Mouse (Mus musculus) midbrain, postnatal 0 days (tissue): ENCODE results near the gene Nes. TPM values are rescaled to one million over a fixed set of nuclear protein-coding genes. Genes with fewer than 3 reads are reported as not detected.

Source experiments
- ATAC-seq: fragments of 200-750 bp; cut with Nextera tagmentation; 2 replicates; pipeline ENCODE4 v1.8.0; 2017; ENCODE audit warnings: moderate number of reproducible peaks, mild to moderate bottlenecking, moderate TSS enrichment, moderate library complexity; ENCODE audit not compliant: low FRiP score
- DNase-seq: peaks from one replicate; pipeline ENCODE4 v3.0.0-alpha.2; 2015; ENCODE audit warnings: low spot score
- H3K27ac ChIP-seq: fragments of 300-500 bp; sonication (generic); 2 replicates; pipeline ENCODE4 v1.5.1; 2014; ENCODE audit warnings: low read depth, mild to moderate bottlenecking, low read length, mixed read lengths
- H3K27me3 ChIP-seq: fragments of 300-500 bp; sonication (generic); 2 replicates; pipeline ENCODE4 v1.6.1; 2014; ENCODE audit warnings: low read length, control low read depth, mixed read lengths; ENCODE audit not compliant: insufficient read depth
- H3K36me3 ChIP-seq: fragments of 300-500 bp; sonication (generic); 2 replicates; pipeline ENCODE4 v1.6.1; 2014; ENCODE audit warnings: low read length, control low read depth, mixed read lengths; ENCODE audit not compliant: insufficient read depth
- H3K4me1 ChIP-seq: fragments of 300-500 bp; sonication (generic); 2 replicates; pipeline ENCODE4 v1.6.1; 2014; ENCODE audit warnings: mild to moderate bottlenecking, control low read depth, antibody characterized with exemption, low read length, mixed read lengths; ENCODE audit not compliant: insufficient read depth
- H3K4me2 ChIP-seq: fragments of 300-500 bp; sonication (generic); 2 replicates; pipeline ENCODE4 v1.6.1; 2014; ENCODE audit warnings: low read depth, mild to moderate bottlenecking, low read length, mixed read lengths; ENCODE audit not compliant: poor library complexity, severe bottlenecking
- H3K4me3 ChIP-seq: fragments of 300-500 bp; sonication (generic); 2 replicates; pipeline ENCODE4 v1.5.1; 2014; ENCODE audit warnings: low read depth, mild to moderate bottlenecking, low read length, moderate library complexity
- H3K9ac ChIP-seq: fragments of 300-500 bp; sonication (generic); replicated peaks from 2 replicates; pipeline ENCODE4 v1.6.1; 2014; ENCODE audit warnings: mild to moderate bottlenecking, low read length, moderate library complexity, mixed read lengths; ENCODE audit not compliant: poor library complexity, severe bottlenecking
- H3K9me3 ChIP-seq: fragments of 300-500 bp; sonication (generic); 2 replicates; pipeline ENCODE4 v1.6.1; 2016; ENCODE audit warnings: low read length, control low read depth
- CTCF ChIP-seq: IDR thresholded peaks from 2 replicates; pipeline ENCODE4 v1.5.1; 2016; ENCODE audit warnings: antibody characterized with exemption, mild to moderate bottlenecking
- WGBS: fragments of 180-500 bp; shearing (Covaris S2); extraction: QIAGEN DNeasy Blood & Tissue Kit; methylation state at CpG from one replicate; pipeline ENCODE4 v1.1.7; 2014; 5-methylcytosine and 5-hydroxymethylcytosine counted together
- polyA plus RNA-seq: library from polyadenylated mRNA; unstranded; fragments of >200 nt; fragmentation: Nextera tagmentation; extraction: Ambion mirVana; gene quantifications from 2 replicates; pipeline ENCODE4 v1.2.1, GENCODE M21; 2015
- total RNA-seq: library from RNA; depleted of rRNA; stranded (reverse); fragments of >200 nt; gene quantifications from 2 replicates; pipeline ENCODE4 v1.2.3, GENCODE M21; 2014

Gene Nes
- total and polyA plus RNA-seq, 2 experiments from 2014 or later: 8.8 to 22.4 TPM

DNA sequence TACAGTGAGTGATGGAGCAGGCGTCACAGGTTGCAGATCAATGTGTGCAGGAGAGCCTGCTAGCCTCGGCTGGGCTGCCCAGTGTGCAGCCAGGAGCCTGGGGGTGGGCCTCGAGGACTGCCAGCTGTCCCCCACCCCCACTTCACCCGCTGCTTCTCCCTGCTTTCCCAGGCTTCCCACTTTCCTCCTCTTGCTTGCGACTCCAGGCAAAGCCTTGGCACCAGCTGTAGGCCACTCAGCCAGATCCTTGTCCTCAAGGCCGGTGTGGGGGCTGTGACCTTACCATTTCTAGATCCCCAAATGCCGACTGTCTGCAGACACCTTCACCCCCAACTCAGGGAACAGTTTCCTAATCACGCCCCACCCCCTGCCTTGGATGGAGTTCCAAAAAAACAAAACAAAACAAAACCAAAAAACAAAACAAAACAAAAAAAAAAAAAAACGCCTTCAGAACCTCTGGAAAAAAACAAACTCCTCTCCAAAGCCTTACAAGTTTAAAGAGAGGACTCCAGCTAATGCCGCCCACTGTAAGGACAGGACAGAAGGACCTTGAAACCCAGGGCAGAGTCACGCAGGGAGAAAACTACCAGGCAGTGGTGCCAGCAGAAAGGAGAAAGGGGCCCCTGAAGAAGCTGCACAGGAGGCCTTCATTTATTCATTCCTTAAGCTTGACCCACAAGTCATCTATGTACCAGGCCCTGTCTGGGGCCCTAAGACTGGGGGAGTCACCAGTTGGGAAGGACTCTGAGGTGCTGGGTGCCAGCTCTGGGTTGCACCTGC, 30.1 kb downstream of the Nes start:
- Histone ChIP-seq H3K36me3 (no peaks in the 10 kb centered on the region), H3K4me1 (peaks cover 24% of the 10 kb centered on the region), H3K9me3 (no peaks in the 10 kb centered on the region), H3K4me2 (peak overlapping the region; percentile 92), H3K27ac (peak overlapping the region; percentile 65), H3K27me3 (peaks cover 58% of the 10 kb centered on the region), H3K4me3 (peak overlapping the region; percentile 45), H3K9ac (no peak overlapping the region)
- ATAC-seq: no peak
- DNase-seq: peak; percentile 35
- 17% methylated on average over 11 of the region's 11 CpGs for WGBS
- no peak for TF ChIP-seq CTCF

DNA sequence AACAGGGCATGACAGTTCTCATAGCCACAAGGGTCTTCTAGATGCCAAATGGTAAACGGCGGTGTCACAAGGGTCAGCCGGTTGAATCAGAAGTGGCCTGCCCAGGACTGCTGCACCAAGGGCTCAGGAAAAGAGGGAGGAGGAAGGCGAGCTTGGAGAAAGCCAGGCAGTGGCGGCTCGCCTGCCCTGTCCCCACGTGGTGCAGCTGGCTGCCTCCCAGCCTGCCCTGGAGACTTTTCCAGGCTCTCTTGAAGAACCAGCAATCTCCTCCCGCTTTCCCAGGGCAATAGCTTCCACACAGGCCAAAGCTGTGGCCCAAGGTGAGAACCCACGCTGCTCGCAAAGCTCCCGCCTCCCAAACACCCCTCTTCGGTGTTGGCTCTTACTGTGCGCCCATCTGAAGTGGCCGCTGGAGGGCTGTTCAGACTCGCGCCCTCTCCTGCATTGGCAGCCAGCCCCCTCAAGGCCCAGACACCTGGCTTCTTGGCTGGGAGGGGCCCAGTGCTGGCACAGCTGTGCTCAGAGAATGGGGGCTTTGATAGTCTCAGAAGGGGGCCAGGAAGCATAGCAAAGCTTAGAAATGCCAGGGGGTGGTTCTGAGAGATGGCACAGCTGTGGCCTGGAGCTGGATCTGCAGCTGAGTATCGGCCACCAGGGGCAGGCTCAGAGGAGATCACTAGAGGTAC, 31.6 kb downstream of the Nes start:
- 2% methylated on average over 17 of the region's 17 CpGs for WGBS
- ATAC-seq: peak; percentile 13
- H3K27ac ChIP-seq: peak overlapping the region; percentile 55
- no peak overlapping the region for H3K9ac ChIP-seq
- peak overlapping the region; percentile 28 for H3K4me2 ChIP-seq
- TF ChIP-seq CTCF: peak; percentile 47
- no peaks in the 10 kb centered on the region for H3K36me3 ChIP-seq
- H3K27me3 ChIP-seq: peaks cover 45% of the 10 kb centered on the region
- peak; percentile 75 for DNase-seq
- H3K4me3 ChIP-seq: no peak overlapping the region
- H3K9me3 ChIP-seq: no peaks in the 10 kb centered on the region
- peaks cover 16% of the 10 kb centered on the region for H3K4me1 ChIP-seq

DNA sequence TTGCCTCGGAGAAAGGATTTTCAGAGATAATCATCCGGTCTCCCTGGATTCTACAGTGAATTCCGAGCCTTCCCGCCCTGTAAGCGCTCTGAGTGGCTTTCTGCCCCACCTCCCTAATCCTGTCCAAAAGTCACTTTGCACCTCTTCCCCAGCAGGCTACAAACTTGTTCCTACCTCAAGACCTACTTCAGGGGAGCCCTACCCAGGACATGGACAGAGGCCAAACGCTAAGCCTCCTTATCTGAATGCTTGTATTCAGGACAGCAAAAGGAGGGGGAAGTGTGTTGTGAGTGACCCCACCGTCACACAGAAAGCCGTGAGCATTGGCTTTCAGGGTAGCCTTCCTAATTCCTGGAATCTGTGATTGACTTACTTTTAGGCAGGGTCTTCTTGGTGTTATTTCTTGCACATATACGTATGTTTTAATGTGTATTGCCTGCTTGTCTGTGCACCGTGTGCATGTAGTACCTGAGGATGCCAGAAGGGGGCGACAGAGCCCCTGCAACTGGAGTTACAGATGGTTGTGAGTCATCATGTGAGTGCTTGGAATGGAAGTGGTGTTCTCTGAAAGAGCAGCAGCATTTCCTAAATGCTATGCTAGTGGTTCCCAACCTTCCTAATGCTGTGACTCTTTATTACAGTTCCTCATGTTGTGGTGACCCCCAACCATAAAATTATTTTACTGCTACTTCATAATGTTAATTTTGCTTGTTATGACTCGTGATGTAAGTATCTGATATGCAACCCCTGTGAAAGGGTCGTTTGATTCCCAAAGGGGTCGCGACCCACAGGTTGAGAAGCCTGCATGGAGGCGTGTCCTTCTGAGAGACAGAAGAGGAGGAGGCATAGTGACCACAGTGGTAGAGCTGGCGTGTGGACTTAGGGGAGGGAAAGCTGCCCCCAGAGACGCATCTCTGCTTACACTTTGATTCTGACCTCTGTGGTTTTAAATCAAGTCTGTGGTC, 35.2 kb downstream of the Nes start:
- ATAC-seq: no peak
- Histone ChIP-seq H3K27me3 (peaks cover 17% of the 10 kb centered on the region), H3K9ac (no peak overlapping the region), H3K4me2 (no peak overlapping the region), H3K36me3 (no peaks in the 10 kb centered on the region), H3K4me3 (no peak overlapping the region), H3K4me1 (peaks cover 9% of the 10 kb centered on the region; the same call in 1 of the 2 replicates), H3K27ac (no peak overlapping the region), H3K9me3 (no peaks in the 10 kb centered on the region)
- no peak for DNase-seq
- 81% methylated on average over 18 of the region's 18 CpGs for WGBS
- TF ChIP-seq CTCF: peak; percentile 61

DNA sequence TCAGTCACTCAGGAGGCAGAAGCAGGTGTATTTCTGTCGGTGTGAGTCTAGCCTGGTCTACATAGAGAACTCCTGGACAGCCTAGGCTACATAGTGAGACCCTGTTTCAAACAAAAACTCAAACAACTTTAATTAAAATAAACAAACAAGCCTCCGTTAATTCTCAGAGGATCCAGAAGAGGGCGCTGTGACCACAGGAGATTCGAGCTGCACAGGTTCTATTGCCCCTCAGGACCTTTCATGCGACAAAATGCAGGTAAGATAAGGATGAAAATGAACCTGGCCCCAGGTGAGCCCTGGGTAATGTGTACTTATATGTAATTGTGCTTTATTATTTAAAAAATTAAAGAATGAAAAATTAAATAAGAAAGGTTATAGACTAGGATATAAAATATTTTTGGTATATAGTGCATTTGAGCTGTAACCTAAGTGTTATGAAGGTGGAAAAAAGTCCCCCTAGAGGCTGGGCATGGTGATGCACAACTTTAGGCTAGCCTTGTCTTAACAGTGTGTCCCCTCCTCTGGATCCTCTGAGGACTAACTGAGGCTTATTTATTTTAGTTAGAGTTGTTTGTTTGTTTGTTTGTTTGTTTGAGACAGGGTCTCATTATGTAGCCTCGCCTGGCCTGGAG, 39.9 kb downstream of the Nes start:
- DNase-seq: no peak
- no peak for ATAC-seq
- TF ChIP-seq CTCF: peak; percentile 60
- H3K27ac ChIP-seq: no peak overlapping the region
- H3K4me3 ChIP-seq: no peak overlapping the region
- no peak overlapping the region for H3K9ac ChIP-seq
- WGBS: 12% methylated on average over 6 of the region's 6 CpGs
- H3K27me3 ChIP-seq: 0 out of 2 replicates have a peak, but pooled peaks cover 3% of the 10 kb centered on the region
- no peaks in the 10 kb centered on the region for H3K4me1 ChIP-seq
- no peaks in the 10 kb centered on the region for H3K9me3 ChIP-seq
- no peak overlapping the region for H3K4me2 ChIP-seq
- H3K36me3 ChIP-seq: no peaks in the 10 kb centered on the region
